Comparison of ENCODE assay signal across 9 mouse cellular contexts in genomic region chr4:123571869-123572268, GRCm38 (mm10).
A peak's percentile ranks its signal among the peaks of the same experiment; 100 is the strongest.
DNase-seq lines count a peak whose midpoint lies in the region; ATAC-seq and TF ChIP-seq lines count a peak whose summit lies in the region.
"Had no signal": no experiment of that assay in that cellular context is flagged by ENCODE, and none has a peak within 500 bp of the region (broad histone marks: within the 10 kb centered on the region; RNA-seq: fewer than 3 reads in every experiment).

No protein-coding gene starts in this region.

- H3K4me1 ChIP-seq in cerebellum, adult 2 months (ENCODE audit: control insufficient read depth, insufficient read depth, low read length), result peaks cover 15% of the 10 kb centered on the region
- peaks cover 13% of the 10 kb centered on the region for H3K4me1 ChIP-seq in kidney, postnatal 0 days (replicated peaks; ENCODE audit: insufficient read depth, low read length)
- peaks cover 76% of the 10 kb centered on the region for H3K4me1 ChIP-seq in megakaryocyte, embryonic 14.5 days
- peaks cover 3% of the 10 kb centered on the region; the same call in 1 of the 2 replicates for H3K4me1 ChIP-seq in stomach, postnatal 0 days (replicated peaks; ENCODE audit: control insufficient read depth, insufficient read depth)

- no peak for TF ChIP-seq CTCF in cerebellum, adult 2 months (IDR thresholded peaks at IDR 0.05; ENCODE audit: borderline replicate concordance, insufficient read depth, low read depth, low read length)
- no peak for TF ChIP-seq CTCF in kidney, postnatal 0 days (IDR thresholded peaks at IDR 0.05; ENCODE audit: low read depth)
- TF ChIP-seq CTCF in stomach, postnatal 0 days (IDR thresholded peaks at IDR 0.05; ENCODE audit: low read depth), result no peak

- no peaks in the 10 kb centered on the region for H3K36me3 ChIP-seq in kidney, postnatal 0 days (ENCODE audit: insufficient read depth, low read length)
- H3K36me3 ChIP-seq in megakaryocyte, embryonic 14.5 days (replicated peaks; ENCODE audit: low read length), result peaks cover 7% of the 10 kb centered on the region
- no peaks in the 10 kb centered on the region for H3K36me3 ChIP-seq in stomach, postnatal 0 days (ENCODE audit: control insufficient read depth, insufficient read depth, low read length)
- H3K36me3 ChIP-seq: neural tube, embryonic 12.5 days had no signal

- DNase-seq in cerebellum, adult 2 months, result peak in 1 of 2 experiments; percentile 20
- DNase-seq in cerebellum, adult 9-11 months, result no peak
- peak; percentile 58 for DNase-seq in T-cell, adult 2 months (ENCODE audit: low spot score)
- DNase-seq in heart, adult 11 months, result peak; percentile 98
- peak; percentile 72 for DNase-seq in kidney, postnatal 0 days (ENCODE audit: low spot score)
- no peak for DNase-seq in stomach, postnatal 0 days (ENCODE audit: low spot score)
- DNase-seq in layer of hippocampus, adult 18-20 months (ENCODE audit: low spot score in 2 of 2), result no peak

- H3K4me3 ChIP-seq in cerebellum, adult 2 months (replicated peaks; ENCODE audit: insufficient read depth, low read depth, low read length), result peak overlapping the region; percentile 9
- H3K4me3 ChIP-seq in kidney, postnatal 0 days (replicated peaks; ENCODE audit: low read depth, low read length), result no peak overlapping the region
- H3K4me3 ChIP-seq in megakaryocyte, embryonic 14.5 days (replicated peaks), result peak overlapping the region; percentile 94
- peak overlapping the region; percentile 18; the same call in 1 of the 2 replicates for H3K4me3 ChIP-seq in stomach, postnatal 0 days (ENCODE audit: low read depth, low read length)

- TF ChIP-seq POLR2A in cerebellum, adult 2 months (IDR thresholded peaks at IDR 0.05; ENCODE audit: borderline replicate concordance, insufficient read depth, low read length), result no peak

- H3K9ac ChIP-seq in kidney, postnatal 0 days (ENCODE audit: low read depth, low read length), result no peak overlapping the region
- peak overlapping the region; percentile 38 for H3K9ac ChIP-seq in stomach, postnatal 0 days (ENCODE audit: low read length)

- peak; percentile 61 for ATAC-seq in kidney, postnatal 0 days (replicated peaks; ENCODE audit: low FRiP score, low read depth)
- ATAC-seq in stomach, postnatal 0 days (ENCODE audit: low FRiP score, low TSS enrichment), result peak; percentile 76; the same call in 1 of the 2 replicates

- H3K27ac ChIP-seq in cerebellum, adult 2 months (ENCODE audit: insufficient read depth, low read length), result peak overlapping the region; percentile 80
- peak overlapping the region; percentile 72 for H3K27ac ChIP-seq in kidney, postnatal 0 days
- H3K27ac ChIP-seq in stomach, postnatal 0 days (replicated peaks), result peak overlapping the region; percentile 81

- H3K4me2 ChIP-seq in kidney, postnatal 0 days (ENCODE audit: low read length), result 0 out of 2 replicates have a peak overlapping the region, but pooled peaks have one; percentile 13
- peak overlapping the region; percentile 37 for H3K4me2 ChIP-seq in stomach, postnatal 0 days (replicated peaks; ENCODE audit: low read depth)

- no peaks in the 10 kb centered on the region for H3K27me3 ChIP-seq in cerebellum, adult 2 months (ENCODE audit: control insufficient read depth, insufficient read depth, low read length)
- no peaks in the 10 kb centered on the region for H3K27me3 ChIP-seq in kidney, postnatal 0 days (ENCODE audit: insufficient read depth, low read length)
- no peaks in the 10 kb centered on the region for H3K27me3 ChIP-seq in megakaryocyte, embryonic 14.5 days (replicated peaks)
- H3K27me3 ChIP-seq in stomach, postnatal 0 days (ENCODE audit: control insufficient read depth, insufficient read depth, low read length), result no peaks in the 10 kb centered on the region
- H3K27me3 ChIP-seq: neural tube, embryonic 12.5 days had no signal

- TF ChIP-seq EP300 in stomach, postnatal 0 days (optimal IDR thresholded peaks at IDR 0.05), result no peak

- no peaks in the 10 kb centered on the region for H3K9me3 ChIP-seq in kidney, postnatal 0 days (replicated peaks; ENCODE audit: low read length)
- H3K9me3 ChIP-seq in megakaryocyte, embryonic 14.5 days, result no peaks in the 10 kb centered on the region
- H3K9me3 ChIP-seq in stomach, postnatal 0 days (ENCODE audit: control insufficient read depth, low read length), result no peaks in the 10 kb centered on the region
- H3K9me3 ChIP-seq: neural tube, embryonic 12.5 days had no signal

- 23% methylated on average over 7 of the region's 7 CpGs for WGBS in cerebellum, adult 2 months
- WGBS in kidney, postnatal 0 days, result 15% methylated on average over 7 of the region's 7 CpGs
- WGBS in stomach, postnatal 0 days, result 6% methylated on average over 7 of the region's 7 CpGs

Comparison
In these comparisons a context has a peak if more than half of its experiments do, and no peak if none do; other contexts are left out.
1. DNase-seq: peak in T-cell, adult 2 months (single experiment), heart, adult 11 months (single experiment) and kidney, postnatal 0 days (single experiment); none in cerebellum, adult 9-11 months (single experiment), stomach, postnatal 0 days (single experiment) and layer of hippocampus, adult 18-20 months (0 of 2).
2. Peak in every context shown above with its lines, with median percentiles within 50 percentile points of each other: H3K27ac ChIP-seq.